Mouse (Mus musculus) C2C12 (cell line): Measurements from ENCODE around the gene Mettl24. TPM values are rescaled to one million over a fixed set of nuclear protein-coding genes. Genes with fewer than 3 reads are reported as not detected.

ENCODE experiments used
- H3K27me3 ChIP-seq: one replicate; pipeline ENCODE4 v1.6.1; 2011; ENCODE audit not compliant: control insufficient read depth, insufficient read depth, insufficient read length
- H3K36me3 ChIP-seq: one replicate; pipeline ENCODE4 v1.6.1; 2011; ENCODE audit not compliant: control insufficient read depth, insufficient read depth
- H3K4me3 ChIP-seq: one replicate; pipeline ENCODE4 v1.5.1; 2011; ENCODE audit warnings: mild to moderate bottlenecking, control low read depth; ENCODE audit not compliant: poor library complexity, insufficient read depth, severe bottlenecking
- H3K79me2 ChIP-seq: one replicate; pipeline ENCODE4 v1.6.1; 2011; ENCODE audit not compliant: control insufficient read depth, insufficient read depth
- H3K79me3 ChIP-seq: one replicate; pipeline ENCODE4 v1.6.1; 2011; ENCODE audit warnings: low read depth, control low read depth
- H3ac ChIP-seq: one replicate; pipeline ENCODE3; 2011; ENCODE audit warnings: low read depth; ENCODE audit not compliant: control insufficient read depth, insufficient read length
- CEBPB ChIP-seq: IDR thresholded peaks from one replicate; pipeline ENCODE4 v1.6.1; 2011; ENCODE audit warnings: low read depth, mild to moderate bottlenecking, control low read depth, moderate library complexity
- CTCF ChIP-seq: IDR thresholded peaks from one replicate; pipeline ENCODE4 v1.5.1; 2011; ENCODE audit not compliant: control insufficient read depth, insufficient read depth, insufficient read length
- FOSL1 ChIP-seq: IDR thresholded peaks from one replicate; pipeline ENCODE4 v1.8.0; 2011; ENCODE audit warnings: mild to moderate bottlenecking, low read length; ENCODE audit not compliant: poor library complexity, insufficient read depth, severe bottlenecking
- MAX ChIP-seq: IDR thresholded peaks from one replicate; pipeline ENCODE4 v1.6.1; 2011; ENCODE audit warnings: mild to moderate bottlenecking, control low read depth
- MYOD1 ChIP-seq: IDR thresholded peaks from one replicate; pipeline ENCODE4 v1.6.1; 2011; ENCODE audit warnings: low read depth; ENCODE audit not compliant: control insufficient read depth, insufficient read length
- MYOG ChIP-seq: IDR thresholded peaks from one replicate; pipeline ENCODE4 v1.6.1; 2011; ENCODE audit not compliant: control insufficient read depth, insufficient read length; ENCODE audit errors: extremely low read depth
- USF1 ChIP-seq: IDR thresholded peaks from one replicate; pipeline ENCODE4 v1.6.1; 2011; ENCODE audit warnings: low read depth, mild to moderate bottlenecking, control low read depth, moderate library complexity
- polyA plus RNA-seq: library from polyadenylated mRNA; unstranded; fragments of >200 nt; fragmentation: generic; extraction: Trizol; gene quantifications from one replicate; pipeline ENCODE4 v1.2.1, GENCODE M21; 2012; ENCODE audit warnings: missing spikeins

Mettl24 gene
- polyA plus RNA-seq, 1 experiment: 0.76 TPM

DNA sequence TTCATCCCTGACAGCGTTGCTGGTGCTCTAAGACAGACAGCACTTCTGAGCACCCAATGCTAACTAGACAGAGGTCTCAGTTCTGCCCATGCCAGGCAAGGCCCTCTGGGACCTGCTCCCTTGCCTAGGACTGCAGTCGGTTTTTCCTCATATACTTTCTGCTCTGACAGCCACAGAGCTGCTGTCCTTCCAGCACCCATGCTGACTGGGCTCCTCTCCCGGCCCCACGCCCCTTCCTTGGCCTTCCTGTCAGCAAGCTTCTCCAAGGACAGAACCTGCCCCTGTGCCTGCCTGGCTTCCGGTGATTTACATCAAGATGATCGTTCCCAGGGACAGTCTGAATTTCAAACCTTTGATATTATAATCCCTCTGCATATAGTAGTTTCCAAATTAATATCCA, 162.5 kb downstream of the Mettl24 start:
- Histone ChIP-seq H3K79me3 (no peaks in the 10 kb centered on the region), H3K36me3 (peaks cover 70% of the 10 kb centered on the region), H3K27me3 (no peaks in the 10 kb centered on the region), H3ac (no peak overlapping the region), H3K79me2 (no peaks in the 10 kb centered on the region), H3K4me3 (no peak overlapping the region)
- no peak for TF ChIP-seq MYOD1
- TF ChIP-seq USF1: no peak
- TF ChIP-seq FOSL1: no peak
- TF ChIP-seq CEBPB: no peak
- TF ChIP-seq MYOG: no peak
- no peak for TF ChIP-seq MAX
- no peak for TF ChIP-seq CTCF

DNA sequence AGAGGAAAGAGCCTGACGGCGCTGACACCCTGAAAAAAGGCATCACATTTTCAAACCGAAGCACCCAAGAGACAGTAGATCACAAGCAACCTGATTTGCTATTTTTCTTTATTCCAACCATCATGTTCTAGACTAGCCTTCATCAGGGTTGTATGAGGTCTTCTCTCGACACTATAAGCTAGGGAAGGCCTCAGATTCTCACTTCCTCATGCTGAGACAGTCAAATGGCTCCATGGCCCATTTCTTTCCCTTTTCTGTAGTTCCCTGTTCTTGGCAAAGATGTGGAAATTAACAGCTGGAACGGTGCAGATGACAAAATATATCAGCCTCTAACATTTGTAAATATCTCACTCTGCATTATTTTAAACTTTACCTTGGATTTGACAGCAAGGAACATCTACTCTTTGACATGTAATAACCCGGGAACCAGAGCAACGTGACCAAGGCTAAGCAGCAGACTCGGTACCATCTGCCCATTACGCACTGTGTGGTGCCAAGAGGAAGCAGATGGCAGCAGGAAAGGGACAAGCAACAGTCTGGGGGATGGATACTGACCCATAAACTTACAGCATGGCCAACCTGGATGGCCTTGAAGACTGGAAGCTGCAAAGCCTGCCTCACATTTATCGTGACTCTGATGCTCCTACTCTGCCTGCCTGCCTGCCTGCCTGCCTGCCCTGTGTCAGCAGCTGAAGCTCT, 164.2 kb downstream of the Mettl24 start:
- no peaks in the 10 kb centered on the region for H3K27me3 ChIP-seq
- H3K4me3 ChIP-seq: no peak overlapping the region
- H3K36me3 ChIP-seq: peaks cover 54% of the 10 kb centered on the region
- H3K79me3 ChIP-seq: no peaks in the 10 kb centered on the region
- TF ChIP-seq CTCF (no peak), MAX (no peak), CEBPB (no peak), MYOG (no peak), MYOD1 (no peak), USF1 (no peak), FOSL1 (no peak)
- H3K79me2 ChIP-seq: no peaks in the 10 kb centered on the region
- H3ac ChIP-seq: no peak overlapping the region

DNA sequence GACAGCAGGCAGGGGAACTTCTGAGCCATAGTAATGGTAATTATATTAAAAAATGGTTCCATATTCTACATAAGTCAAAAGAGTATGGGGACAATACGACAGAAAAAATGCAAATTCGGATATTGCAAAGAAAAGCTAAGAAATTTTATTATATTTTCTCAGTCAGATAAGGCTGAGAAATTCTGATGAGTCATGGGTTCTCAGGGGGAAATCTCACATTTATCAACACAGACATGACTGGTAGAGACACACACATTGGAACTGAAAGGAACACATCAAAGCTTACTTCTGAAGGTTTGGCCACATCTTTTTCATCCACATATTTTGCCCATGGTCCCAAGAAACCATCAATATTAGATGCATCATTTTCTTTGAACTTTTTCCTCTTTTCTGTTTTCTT, 167.6 kb downstream of the Mettl24 start:
- TF ChIP-seq MAX (no peak), FOSL1 (no peak), USF1 (no peak), MYOD1 (no peak)
- Histone ChIP-seq H3K36me3 (peaks cover 29% of the 10 kb centered on the region), H3ac (no peak overlapping the region), H3K4me3 (no peak overlapping the region), H3K79me2 (no peaks in the 10 kb centered on the region), H3K79me3 (no peaks in the 10 kb centered on the region), H3K27me3 (no peaks in the 10 kb centered on the region)

DNA sequence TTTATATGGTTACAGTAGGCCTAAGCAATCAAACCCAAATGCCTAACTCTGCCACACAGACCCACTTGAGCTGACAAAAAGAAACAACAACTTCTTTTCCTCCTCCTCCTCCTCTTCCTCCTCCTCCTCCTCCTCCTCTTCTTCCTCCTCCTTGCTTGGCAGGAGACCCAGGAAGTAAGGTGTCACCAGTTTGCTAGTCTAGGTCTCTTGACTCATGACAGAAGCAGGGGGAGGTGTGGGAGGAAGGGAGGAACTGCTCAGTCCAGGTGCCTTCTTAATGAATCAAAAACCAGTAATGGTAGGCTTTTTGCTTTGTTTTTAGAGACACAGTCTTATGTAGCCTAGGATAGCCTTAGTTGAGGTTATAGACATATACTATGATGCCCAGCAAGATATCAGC, 168.1 kb downstream of the Mettl24 start:
- Histone ChIP-seq H3K4me3 (no peak overlapping the region), H3K36me3 (peaks cover 29% of the 10 kb centered on the region)
- TF ChIP-seq MYOG (no peak), MAX (no peak), USF1 (no peak), CEBPB (no peak), FOSL1 (no peak), CTCF (no peak), MYOD1 (no peak)

DNA sequence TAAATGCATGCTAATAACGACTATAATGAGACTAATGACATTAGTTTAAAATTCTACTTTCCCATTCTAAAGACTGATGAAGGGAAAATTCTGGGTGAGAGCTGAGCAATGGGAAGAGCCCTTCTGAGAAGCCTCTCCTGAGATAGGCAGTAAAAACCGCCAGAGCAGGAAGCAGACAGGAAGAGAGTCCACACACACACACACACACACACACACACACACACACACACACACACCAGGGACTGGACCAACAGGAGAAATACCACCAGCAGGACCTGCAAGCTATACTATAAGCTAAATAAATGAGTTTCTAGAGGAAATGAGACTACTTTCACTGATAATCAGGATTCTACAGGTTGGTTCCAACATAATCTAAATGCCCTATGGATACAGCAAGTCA, 172.5 kb downstream of the Mettl24 start:
- H3K79me3 ChIP-seq: peaks cover 11% of the 10 kb centered on the region
- no peak for TF ChIP-seq FOSL1
- no peak for TF ChIP-seq CTCF
- no peak for TF ChIP-seq CEBPB
- no peak for TF ChIP-seq MYOD1
- TF ChIP-seq MYOG: no peak
- no peak for TF ChIP-seq USF1
- TF ChIP-seq MAX: no peak
- no peak overlapping the region for H3K4me3 ChIP-seq
- no peaks in the 10 kb centered on the region for H3K36me3 ChIP-seq
- H3K27me3 ChIP-seq: no peaks in the 10 kb centered on the region
- peaks cover 23% of the 10 kb centered on the region for H3K79me2 ChIP-seq
- H3ac ChIP-seq: no peak overlapping the region

More for the DNA sequence above, 168.1 kb downstream of the Mettl24 start:
- H3ac ChIP-seq: no peak overlapping the region
- no peaks in the 10 kb centered on the region for H3K79me3 ChIP-seq
- H3K27me3 ChIP-seq: no peaks in the 10 kb centered on the region
- no peaks in the 10 kb centered on the region for H3K79me2 ChIP-seq

DNA sequence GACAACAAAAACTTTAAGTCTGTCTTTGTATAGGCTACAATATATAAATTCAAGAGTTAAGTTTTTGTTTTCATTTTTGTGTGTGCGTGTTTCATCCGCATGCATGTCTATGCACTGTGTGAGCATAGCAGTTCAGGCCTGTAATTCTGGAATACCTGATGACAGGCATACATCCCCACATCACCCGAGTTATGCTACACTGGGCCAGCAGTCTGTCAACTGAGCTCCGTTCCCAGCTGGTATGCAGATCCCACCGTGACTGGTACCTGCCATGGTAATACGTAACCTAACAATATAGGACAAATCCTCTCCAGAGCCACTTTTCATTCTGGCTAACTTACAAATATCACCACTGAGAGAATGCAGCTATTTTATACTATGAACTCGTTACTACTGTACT, 173.6 kb downstream of the Mettl24 start:
- H3ac ChIP-seq: no peak overlapping the region
- peaks cover 34% of the 10 kb centered on the region for H3K79me2 ChIP-seq
- no peak for TF ChIP-seq MYOD1
- TF ChIP-seq FOSL1: no peak
- TF ChIP-seq USF1: no peak
- TF ChIP-seq CTCF: no peak
- no peak for TF ChIP-seq MAX
- TF ChIP-seq MYOG: no peak
- no peak for TF ChIP-seq CEBPB
- no peaks in the 10 kb centered on the region for H3K27me3 ChIP-seq
- peaks cover 15% of the 10 kb centered on the region for H3K79me3 ChIP-seq
- no peaks in the 10 kb centered on the region for H3K36me3 ChIP-seq
- H3K4me3 ChIP-seq: no peak overlapping the region
